24 mouse cellular contexts compared by ENCODE assay signal in the genomic region with DNA sequence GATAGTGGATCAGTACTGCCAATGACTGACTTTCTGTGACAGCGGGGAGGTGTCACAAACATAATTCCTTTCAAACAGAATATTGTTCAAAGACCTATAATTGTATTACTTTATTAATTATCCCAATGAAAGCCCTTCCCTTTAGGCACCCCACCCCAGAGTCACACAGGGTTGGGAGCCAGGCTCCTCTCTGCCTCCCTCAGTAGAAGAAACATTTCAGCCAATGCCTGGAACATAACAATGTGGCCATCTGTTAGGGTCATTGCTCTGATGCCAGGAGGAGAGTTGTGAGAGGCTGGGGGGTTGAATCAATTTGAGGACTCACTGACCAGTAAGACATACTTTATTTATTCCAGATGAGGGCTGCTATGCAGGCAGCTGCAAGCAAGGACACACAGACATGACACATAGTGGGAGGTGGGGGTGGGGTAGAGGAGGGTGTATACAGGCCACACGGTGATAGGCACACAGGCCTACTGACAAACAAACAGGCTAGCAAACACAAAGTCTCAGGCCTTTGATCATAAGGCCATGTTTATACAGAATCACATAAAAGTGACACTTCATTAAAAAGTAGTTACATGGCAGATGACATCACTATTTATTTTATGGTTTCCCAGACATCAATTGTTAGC. TPM values are rescaled to one million over a fixed set of nuclear protein-coding genes. Genes with fewer than 3 reads are reported as not detected.
"Had no signal": no experiment of that assay in that cellular context is flagged by ENCODE, and none has a peak within 500 bp of the region (broad histone marks: within the 10 kb centered on the region; RNA-seq: fewer than 3 reads in every experiment).

No protein-coding gene starts in this region.

- H3K9ac ChIP-seq: liver, embryonic 13.5 days; neural tube, embryonic 12.5 days; stomach, embryonic 15.5 days had no signal

- DNase-seq: kidney, adult 2 months; kidney, postnatal 25 days; layer of hippocampus, postnatal 36 days; liver, embryonic 13.5 days; lung, postnatal 14 days; midbrain, embryonic 14.5 days; retina, postnatal 1 day; right cerebral cortex, postnatal 25 days; spleen, adult 18-20 months; thymus, postnatal 25 days had no signal

- H3K9me3 ChIP-seq: liver, embryonic 13.5 days; neural tube, embryonic 12.5 days; stomach, embryonic 15.5 days had no signal

- H3K4me1 ChIP-seq: liver, embryonic 13.5 days; megakaryocyte, embryonic 14.5 days; neural tube, embryonic 12.5 days; stomach, embryonic 15.5 days had no signal

- H3K27ac ChIP-seq: kidney, postnatal 0 days; left cerebral cortex, adult 2 months; liver, embryonic 13.5 days; neural tube, embryonic 12.5 days; stomach, embryonic 15.5 days had no signal

- ATAC-seq: intestine, postnatal 0 days had no signal

- H3K4me2 ChIP-seq: liver, embryonic 13.5 days; midbrain, embryonic 11.5 days; neural tube, embryonic 12.5 days; stomach, embryonic 15.5 days had no signal

- H3K36me3 ChIP-seq: liver, embryonic 13.5 days; neural tube, embryonic 12.5 days; stomach, embryonic 15.5 days had no signal

- H3K4me3 ChIP-seq: left cerebral cortex, adult 2 months; liver, embryonic 13.5 days; megakaryocyte, embryonic 14.5 days; neural tube, embryonic 12.5 days; stomach, embryonic 15.5 days had no signal

- H3K27me3 ChIP-seq: liver, embryonic 13.5 days; megakaryocyte, embryonic 14.5 days; neural tube, embryonic 12.5 days; stomach, embryonic 15.5 days had no signal

RNA-seq across cellular contexts. Expression of a gene that starts 13.5 kb away (rescaled TPM):
- polyA plus RNA-seq: large intestine, adult 2 months; limb, embryonic 11.5 days; limb, embryonic 14.5 days; liver, adult 2 months; liver, embryonic 13.5 days; liver, embryonic 16.5 days; midbrain, embryonic 11.5 days; midbrain, embryonic 14.5 days; midbrain, postnatal 0 days; neural tube, embryonic 12.5 days; stomach, embryonic 15.5 days; thymus, postnatal 0 days had no signal
